Mouse (Mus musculus): Measurements from ENCODE around the gene Glp2r.

Glp2r gene

GRCm38 (mm10) chr11:67663437-67663836 lies 107.5 kb downstream of the Glp2r start:
- no peak for DNase-seq (ENCODE audit: low read depth)

GRCm38 (mm10) chr11:67661465-67661864 lies 109.5 kb downstream of the Glp2r start:
- DNase-seq (ENCODE audit: low read depth): peak; percentile 70

- peak; percentile 69 for DNase-seq (ENCODE audit: low read depth)
Observed at GRCm38 (mm10) chr11:67657685-67658382, 113.1 kb downstream of the Glp2r start.

- DNase-seq (ENCODE audit: low read depth): no peak
Observed at GRCm38 (mm10) chr11:67656811-67657210, 114.1 kb downstream of the Glp2r start.

- DNase-seq (ENCODE audit: low read depth): no peak
Observed at GRCm38 (mm10) chr11:67656366-67656765, 114.6 kb downstream of the Glp2r start.

- no peak for DNase-seq (ENCODE audit: low read depth)
Observed at GRCm38 (mm10) chr11:67655236-67655959, 115.6 kb downstream of the Glp2r start.

- DNase-seq (ENCODE audit: low read depth): no peak
Observed at GRCm38 (mm10) chr11:67654514-67654913, 116.4 kb downstream of the Glp2r start.

GRCm38 (mm10) chr11:67653521-67654090 lies 117.3 kb downstream of the Glp2r start:
- DNase-seq (ENCODE audit: low read depth): no peak

- DNase-seq (ENCODE audit: low read depth): no peak
Observed at GRCm38 (mm10) chr11:67652893-67653255, 118.1 kb downstream of the Glp2r start.

GRCm38 (mm10) chr11:67652194-67652892 lies 118.6 kb downstream of the Glp2r start:
- DNase-seq (ENCODE audit: low read depth): peak; percentile 75

- DNase-seq (ENCODE audit: low read depth): no peak
Observed at GRCm38 (mm10) chr11:67651731-67652130, 119.2 kb downstream of the Glp2r start.

GRCm38 (mm10) chr11:67649971-67650707 lies 120.8 kb downstream of the Glp2r start:
- DNase-seq (ENCODE audit: low read depth): peak; percentile 39

- peak; percentile 84 for DNase-seq (ENCODE audit: low read depth)
Observed at GRCm38 (mm10) chr11:67648651-67649407, 122.1 kb downstream of the Glp2r start.

GRCm38 (mm10) chr11:67647745-67648144 lies 123.2 kb downstream of the Glp2r start:
- DNase-seq (ENCODE audit: low read depth): peak; percentile 86

GRCm38 (mm10) chr11:67644632-67645149 lies 126.3 kb downstream of the Glp2r start:
- DNase-seq (ENCODE audit: low read depth): peak; percentile 66

GRCm38 (mm10) chr11:67643465-67643864 lies 127.5 kb downstream of the Glp2r start:
- DNase-seq (ENCODE audit: low read depth): no peak

GRCm38 (mm10) chr11:67642835-67643234 lies 128.1 kb downstream of the Glp2r start:
- no peak for DNase-seq (ENCODE audit: low read depth)

- no peak for DNase-seq (ENCODE audit: low read depth)
Observed at GRCm38 (mm10) chr11:67642421-67642820, 128.5 kb downstream of the Glp2r start.

- DNase-seq (ENCODE audit: low read depth): no peak
Observed at GRCm38 (mm10) chr11:67640299-67640698, 130.7 kb downstream of the Glp2r start.

- DNase-seq (ENCODE audit: low read depth): peak; percentile 79
Observed at GRCm38 (mm10) chr11:67638401-67638800, 132.6 kb downstream of the Glp2r start.
